Mouse (Mus musculus) embryonic fibroblast, embryonic 13.5 days (primary cell): ENCODE data around the gene Eef2k.

Source experiments
- CTCF ChIP-seq: IDR thresholded peaks from 2 replicates; pipeline ENCODE4 v1.5.1; 2011; ENCODE audit warnings: mild to moderate bottlenecking, control low read depth, low read length, moderate library complexity, borderline replicate concordance; ENCODE audit not compliant: insufficient read depth
- POLR2A ChIP-seq: IDR thresholded peaks from 2 replicates; pipeline ENCODE4 v1.6.1; 2011; ENCODE audit warnings: low read depth, mild to moderate bottlenecking, control low read depth, low read length, moderate library complexity

DNA sequence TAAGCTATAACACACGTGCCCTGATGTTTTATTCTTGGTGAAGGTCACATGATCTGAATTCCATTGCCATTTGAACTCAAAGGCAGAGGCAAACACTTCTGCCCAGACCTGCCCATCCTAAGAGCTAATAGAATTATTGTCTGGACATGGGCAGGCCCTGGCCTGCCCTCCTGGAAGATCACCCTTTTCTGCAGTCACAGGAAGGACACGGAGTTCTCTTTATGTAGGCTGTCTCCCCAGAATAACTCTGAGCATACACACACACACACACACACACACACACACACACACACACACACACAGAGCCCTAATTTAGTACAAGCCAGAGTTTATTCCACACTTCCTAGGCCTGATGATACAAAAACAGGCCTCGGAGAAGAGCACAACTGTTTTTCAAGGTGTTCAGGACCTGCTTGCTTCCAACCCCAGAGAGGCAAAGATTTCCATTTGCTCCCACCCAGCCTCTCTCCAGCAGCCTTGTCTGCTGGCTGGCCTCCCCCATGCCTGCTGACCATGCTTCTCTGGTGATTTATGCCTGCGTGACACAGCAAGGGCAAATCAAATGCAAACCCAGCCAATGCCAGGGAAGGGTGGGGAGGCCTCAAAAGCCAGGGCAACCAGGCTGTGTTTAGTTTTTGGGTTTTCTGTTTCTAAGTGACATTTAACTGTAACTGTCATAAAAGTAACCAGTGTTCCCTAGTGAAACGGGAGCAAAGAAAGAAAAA is 4.0 kb upstream of the Eef2k start:
- TF ChIP-seq CTCF, result no peak
- TF ChIP-seq POLR2A, result no peak
